Mouse (Mus musculus) CH12.LX (cell line): Measurements from ENCODE around the gene Hes5.

ENCODE experiments used
- BHLHE40 ChIP-seq: IDR thresholded peaks from 2 replicates; pipeline ENCODE4 v1.6.1; 2011; ENCODE audit warnings: mild to moderate bottlenecking, low read depth, low read length, improper control_type of control experiment
- CHD2 ChIP-seq: IDR thresholded peaks from 2 replicates; pipeline ENCODE4 v1.6.1; 2011; ENCODE audit warnings: low read length, improper control_type of control experiment
- CTCF ChIP-seq, 2 experiments: IDR thresholded peaks in 1 of 2; conservative IDR thresholded peaks in 1 of 2; 2 replicates each; pipeline ENCODE4 v1.5.1; 2011 to 2012; ENCODE audit warnings: low read depth in 2 of 2, low read length in 2 of 2, improper control_type of control experiment in 1 of 2, inconsistent platforms in 1 of 2, mild to moderate bottlenecking in 1 of 2, moderate library complexity in 1 of 2
- GABPA ChIP-seq: IDR thresholded peaks from 2 replicates; pipeline ENCODE4 v1.6.1; 2012; ENCODE audit warnings: low read depth, low read length, improper control_type of control experiment, inconsistent platforms; ENCODE audit not compliant: insufficient replicate concordance
- JUN ChIP-seq: IDR thresholded peaks from 2 replicates; pipeline ENCODE4 v1.6.1; 2011; ENCODE audit warnings: low read depth, mild to moderate bottlenecking, low read length, improper control_type of control experiment, moderate library complexity; ENCODE audit not compliant: insufficient read depth
- MAX ChIP-seq: IDR thresholded peaks from 2 replicates; pipeline ENCODE4 v1.6.1; 2011; ENCODE audit warnings: low read length, improper control_type of control experiment
- MEF2A ChIP-seq: IDR thresholded peaks from 2 replicates; pipeline ENCODE4 v1.6.1; 2014; ENCODE audit warnings: low read depth, mild to moderate bottlenecking, inconsistent platforms, low read length, improper control_type of control experiment, borderline replicate concordance
- PAX5 ChIP-seq: IDR thresholded peaks from 2 replicates; pipeline ENCODE4 v1.6.1; 2012; ENCODE audit warnings: low read length, inconsistent platforms, mixed read lengths
- POLR2A ChIP-seq: IDR thresholded peaks from 2 replicates; pipeline ENCODE4 v1.6.1; 2011; ENCODE audit warnings: low read depth, mild to moderate bottlenecking, improper control_type of control experiment, low read length
- TBP ChIP-seq: conservative IDR thresholded peaks from 2 replicates; pipeline ENCODE4 v1.6.1; 2011; ENCODE audit warnings: low read depth, low read length, improper control_type of control experiment
- USF2 ChIP-seq: conservative IDR thresholded peaks from 2 replicates; pipeline ENCODE4 v1.6.1; 2011; ENCODE audit warnings: low read depth, low read length, improper control_type of control experiment
- ZC3H11A ChIP-seq: IDR thresholded peaks from 2 replicates; pipeline ENCODE4 v1.6.1; 2012; ENCODE audit warnings: low read depth, mild to moderate bottlenecking, inconsistent platforms, low read length, improper control_type of control experiment

DNA sequence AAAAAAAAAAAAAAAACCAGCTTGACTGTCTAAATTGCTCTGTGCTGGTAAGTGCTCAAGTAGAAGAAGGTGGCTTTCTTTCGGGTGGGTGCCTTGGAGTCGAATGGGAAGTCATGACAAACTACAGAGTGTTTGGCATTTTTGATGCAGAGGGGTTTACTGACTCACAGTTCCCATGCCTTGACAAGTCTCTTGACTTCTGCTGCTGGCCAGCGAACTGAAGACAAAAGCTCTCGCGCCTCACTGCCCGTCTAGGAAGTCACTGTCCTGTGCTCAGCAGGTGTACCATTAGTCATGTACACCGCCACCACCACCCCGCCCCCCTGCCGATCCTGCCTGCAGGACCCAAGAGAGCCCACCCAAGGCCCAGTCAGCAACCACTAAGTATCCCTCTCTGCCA lies 4.1 kb upstream of the Hes5 start:
- no peak for TF ChIP-seq CHD2
- TF ChIP-seq JUN = no peak
- TF ChIP-seq CTCF (conservative IDR thresholded peaks at IDR 0.05 in 1 of 2, IDR thresholded peaks at IDR 0.05 in 1 of 2; ENCODE audit: low read depth in 2 of 2, low read length in 2 of 2) = no peak
- no peak for TF ChIP-seq POLR2A
- no peak for TF ChIP-seq ZC3H11A
- TF ChIP-seq GABPA = no peak
- no peak for TF ChIP-seq PAX5
- TF ChIP-seq MAX = no peak
- no peak for TF ChIP-seq MEF2A
- no peak for TF ChIP-seq TBP
- TF ChIP-seq USF2 = no peak
- no peak for TF ChIP-seq BHLHE40
